Mouse (Mus musculus) embryo, embryonic 9.5 days (tissue): ENCODE data around the gene Sdr42e1.

Experiments used
- DNase-seq: peaks from one replicate; pipeline ENCODE4 v3.0.0-alpha.2; 2017; ENCODE audit errors: extremely low spot score

Gene Sdr42e1

DNA sequence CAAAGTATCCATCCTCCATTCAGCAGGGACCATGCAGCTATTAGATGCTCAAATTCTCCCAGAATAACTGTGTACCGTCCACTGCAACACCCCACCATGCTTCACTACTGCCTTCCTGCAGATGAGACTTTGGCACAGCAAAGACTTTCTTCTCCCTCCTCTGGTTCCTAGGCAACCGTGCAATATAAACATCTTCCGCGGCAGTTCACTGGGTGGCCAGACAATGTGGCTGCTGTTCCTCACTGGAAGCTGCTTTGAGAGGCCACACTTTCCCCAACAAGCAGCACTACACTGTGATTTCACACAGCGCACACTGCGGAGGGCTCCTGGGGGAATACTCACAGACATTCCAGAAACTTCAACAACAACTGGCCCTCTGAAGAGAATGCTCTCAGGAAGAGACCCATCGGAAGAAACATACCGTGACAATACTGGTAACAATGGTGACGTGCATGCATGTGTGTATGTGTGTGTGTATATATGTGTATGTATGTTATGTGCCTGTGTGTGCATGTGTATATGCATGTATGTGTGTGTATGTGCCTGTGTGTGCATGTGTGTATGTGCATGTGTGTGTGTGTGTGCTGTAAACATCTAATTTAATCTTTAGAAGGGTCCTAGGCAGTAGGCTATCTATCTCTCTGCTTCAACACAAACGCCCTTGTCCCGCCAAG lies 13.0 kb downstream of the Sdr42e1 start:
- peak; percentile 55 for DNase-seq

- DNase-seq: no peak
Measured at GRCm38 (mm10) chr8:117658990-117659389, 14.5 kb downstream of the Sdr42e1 start.

DNA sequence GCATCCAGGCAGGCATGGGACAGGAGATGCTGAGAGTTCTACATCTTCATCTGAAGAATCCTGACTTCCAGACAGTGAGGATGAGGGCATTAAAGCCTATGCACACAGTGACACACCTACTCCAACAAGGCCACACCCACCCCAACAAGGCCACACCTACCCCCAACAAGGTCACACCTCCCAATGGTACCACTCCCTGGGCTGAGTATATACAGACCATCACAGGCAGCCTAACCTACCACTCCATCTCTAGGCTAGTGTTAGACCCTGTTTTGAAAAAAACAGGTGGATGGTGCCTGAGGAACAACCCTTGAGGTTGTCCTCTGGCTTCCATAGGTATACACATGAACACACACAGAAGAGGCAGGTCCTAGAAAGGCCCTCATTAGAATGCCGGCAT lies 21.2 kb downstream of the Sdr42e1 start:
- no peak for DNase-seq

- DNase-seq: no peak
Measured at GRCm38 (mm10) chr8:117646440-117646839, 27.0 kb downstream of the Sdr42e1 start.

DNA sequence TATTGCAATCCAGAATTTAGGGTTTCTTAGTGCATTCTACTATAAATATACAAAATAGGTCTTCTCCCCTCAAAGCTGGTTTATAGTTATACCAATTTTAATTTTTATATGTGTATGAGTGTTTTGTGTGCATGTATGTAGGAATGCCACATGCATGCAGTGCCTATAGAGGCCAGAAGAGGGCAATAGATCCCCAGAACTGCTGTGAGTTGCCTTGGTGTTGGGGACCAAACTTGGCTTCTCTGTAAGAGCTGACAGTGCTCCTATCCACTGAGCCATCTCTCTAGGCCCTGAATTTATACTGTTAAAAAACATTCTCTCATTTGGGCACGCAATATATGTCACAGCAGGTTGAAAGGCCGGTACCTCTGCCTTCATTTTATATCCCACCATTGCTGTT lies 27.5 kb downstream of the Sdr42e1 start:
- DNase-seq: peak; percentile 65

DNA sequence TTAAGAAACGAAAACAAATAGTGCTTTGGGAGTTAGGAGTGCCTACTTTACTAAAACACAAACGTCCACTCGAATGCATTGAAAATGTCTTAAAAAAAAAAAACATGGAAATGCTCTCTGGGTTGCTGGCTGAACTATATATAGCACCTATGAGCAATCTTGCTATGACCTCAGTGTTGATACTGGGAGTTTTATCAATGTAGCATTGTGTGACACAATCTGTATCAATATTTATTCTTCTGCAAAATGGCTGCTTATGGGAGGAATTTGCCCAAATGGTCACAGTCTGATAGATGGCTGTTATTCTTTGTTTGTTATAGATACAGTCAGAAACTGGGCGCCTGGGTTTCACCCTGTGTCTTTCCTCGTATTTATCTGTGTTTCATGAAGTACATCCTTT lies 28.0 kb downstream of the Sdr42e1 start:
- DNase-seq: no peak

DNA sequence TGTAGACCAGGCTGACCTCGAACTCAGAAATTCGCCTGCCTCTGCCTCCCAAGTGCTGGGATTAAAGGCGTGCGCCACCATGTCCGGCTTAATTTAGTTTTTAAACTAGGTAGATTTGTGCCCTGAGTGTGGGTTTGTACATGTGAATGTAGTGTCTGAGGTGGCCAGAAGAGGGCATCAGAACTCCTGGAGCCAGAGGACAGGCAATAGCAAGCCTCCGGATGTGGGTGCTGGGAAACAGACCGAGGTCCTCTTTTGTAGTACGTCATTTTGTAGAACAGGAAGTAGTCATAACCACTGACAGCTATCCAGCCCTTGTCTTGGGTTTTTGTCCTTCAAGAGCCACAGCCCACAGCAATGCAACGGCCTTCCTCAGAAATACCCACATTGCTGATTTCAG lies 33.9 kb downstream of the Sdr42e1 start:
- DNase-seq: no peak

- no peak for DNase-seq
Measured at GRCm38 (mm10) chr8:117637462-117637861, 36.0 kb downstream of the Sdr42e1 start.

GRCm38 (mm10) chr8:117634406-117634805 lies 39.1 kb downstream of the Sdr42e1 start:
- DNase-seq: no peak

DNA sequence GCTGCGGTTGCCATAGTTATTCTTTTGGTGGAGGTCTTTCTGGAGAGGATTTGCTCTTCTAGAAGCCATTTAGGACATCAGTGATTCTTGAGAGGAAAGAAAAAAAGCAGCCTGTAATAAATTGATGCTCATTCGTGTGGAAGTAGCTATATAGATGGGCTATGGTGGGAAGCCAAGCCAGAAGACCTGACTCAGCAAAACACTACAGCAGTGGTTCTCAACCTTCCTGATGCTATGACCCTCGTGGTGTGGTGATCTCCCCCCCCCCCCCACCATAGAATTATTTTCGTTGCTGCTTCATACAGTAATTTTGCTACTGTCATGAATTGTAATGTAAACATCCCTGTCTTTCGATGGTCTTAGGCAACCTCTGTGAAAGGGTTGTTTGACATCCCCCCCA lies 41.0 kb downstream of the Sdr42e1 start:
- DNase-seq: no peak

DNA sequence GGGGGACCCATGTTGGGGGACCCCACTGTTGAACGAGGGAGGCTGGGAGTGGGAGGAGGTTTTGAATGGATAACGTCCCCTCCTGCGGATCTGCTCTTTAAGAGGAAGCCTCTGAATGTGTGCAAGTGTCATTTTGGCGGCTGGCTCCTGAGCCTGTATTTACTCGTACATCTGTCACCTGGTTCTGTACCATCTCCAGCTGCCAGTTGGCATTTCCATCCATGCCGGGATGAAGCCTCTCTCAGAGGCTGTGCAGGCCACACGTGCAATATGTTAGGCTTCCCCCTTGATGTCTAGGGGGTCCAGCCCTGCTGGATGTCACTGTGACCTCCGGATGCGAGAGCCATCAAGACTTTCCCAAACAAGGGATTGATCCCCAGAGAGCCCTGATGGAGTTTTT lies 46.4 kb downstream of the Sdr42e1 start:
- DNase-seq: no peak

GRCm38 (mm10) chr8:117626040-117626838 lies 47.2 kb downstream of the Sdr42e1 start:
- peak; percentile 56 for DNase-seq

- DNase-seq: peak; percentile 7
Measured at GRCm38 (mm10) chr8:117612861-117613260, 60.6 kb downstream of the Sdr42e1 start.
